Mouse (Mus musculus): ENCODE data around the gene Nol6.

- TF ChIP-seq CTCF (IDR thresholded peaks at IDR 0.05; ENCODE audit: low read depth), result no peak
- no peak for TF ChIP-seq EP300 (IDR thresholded peaks at IDR 0.05; ENCODE audit: low read depth)
These were observed 9.2 kb downstream of the Nol6 start for GRCm38 (mm10) chr4:41115074-41115473.
